Mouse (Mus musculus) forebrain, embryonic 12.5 days (tissue): ENCODE data around the gene Cdk9. TPM values are rescaled to one million over a fixed set of nuclear protein-coding genes. Genes with fewer than 3 reads are reported as not detected.

Experiments
- ATAC-seq: fragments of 200-750 bp; cut with Nextera tagmentation; 2 replicates; pipeline ENCODE4 v1.8.0; 2017; ENCODE audit warnings: moderate TSS enrichment; ENCODE audit not compliant: low FRiP score
- H3K27ac ChIP-seq: fragments of 300-500 bp; sonication (generic); 2 replicates; pipeline ENCODE4 v1.5.1; 2016; ENCODE audit warnings: mild to moderate bottlenecking
- H3K27me3 ChIP-seq: fragments of 300-500 bp; sonication (generic); 2 replicates; pipeline ENCODE4 v1.6.1; 2016; ENCODE audit warnings: mild to moderate bottlenecking
- H3K36me3 ChIP-seq: fragments of 300-500 bp; sonication (generic); replicated peaks from 2 replicates; pipeline ENCODE4 v1.6.1; 2016; ENCODE audit warnings: mild to moderate bottlenecking
- H3K4me1 ChIP-seq: fragments of 300-500 bp; sonication (generic); 2 replicates; pipeline ENCODE4 v1.6.1; 2016
- H3K4me2 ChIP-seq: fragments of 300-500 bp; sonication (generic); 2 replicates; pipeline ENCODE4 v1.6.1; 2016; ENCODE audit warnings: mild to moderate bottlenecking, moderate library complexity
- H3K4me3 ChIP-seq: fragments of 300-500 bp; sonication (generic); replicated peaks from 2 replicates; pipeline ENCODE4 v1.5.1; 2016; ENCODE audit warnings: mild to moderate bottlenecking
- H3K9ac ChIP-seq: fragments of 300-500 bp; sonication (generic); 2 replicates; pipeline ENCODE4 v1.6.1; 2016; ENCODE audit warnings: mild to moderate bottlenecking
- H3K9me3 ChIP-seq: fragments of 300-500 bp; sonication (generic); 2 replicates; pipeline ENCODE4 v1.6.1; 2016
- WGBS: fragments of 180-500 bp; shearing (Covaris S2); methylation state at CpG from one replicate; pipeline ENCODE4 v1.1.7; 2016; 5-methylcytosine and 5-hydroxymethylcytosine counted together
- polyA plus RNA-seq: library from polyadenylated mRNA; unstranded; fragments of >200 nt; fragmentation: Nextera tagmentation; extraction: Ambion mirVana; gene quantifications from 2 replicates; pipeline ENCODE4 v1.2.1, GENCODE M21; 2016

Cdk9 gene
- polyA plus RNA-seq, 1 experiment from 2014 or later = 110 TPM

DNA sequence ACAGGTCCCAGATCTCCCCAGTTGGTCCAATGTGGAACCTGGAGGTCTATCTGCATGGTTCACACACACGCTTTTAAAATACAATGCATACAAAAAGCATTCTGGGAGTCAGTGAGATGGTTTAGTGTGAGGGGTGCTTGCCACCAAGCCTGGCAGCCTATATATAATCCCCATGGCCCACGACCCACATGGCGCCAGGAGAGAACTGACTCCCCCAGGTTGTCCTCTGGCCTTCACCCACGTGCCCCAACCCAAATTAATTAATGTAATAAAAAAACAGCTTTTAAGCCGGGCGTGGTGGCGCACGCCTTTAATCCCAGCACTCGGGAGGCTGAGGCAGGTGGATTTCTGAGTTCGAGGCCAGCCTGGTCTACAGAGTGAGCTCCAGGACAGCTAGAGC, 29.2 kb downstream of the Cdk9 start:
- Histone ChIP-seq H3K27me3 (no peaks in the 10 kb centered on the region), H3K4me1 (peaks cover 5% of the 10 kb centered on the region; the same call in 1 of the 2 replicates), H3K9me3 (no peaks in the 10 kb centered on the region), H3K4me3 (no peak overlapping the region), H3K4me2 (no peak overlapping the region), H3K27ac (no peak overlapping the region), H3K9ac (no peak overlapping the region), H3K36me3 (peaks cover 56% of the 10 kb centered on the region)
- no peak for ATAC-seq
- WGBS = 91% methylated on average over 10 of the region's 10 CpGs

DNA sequence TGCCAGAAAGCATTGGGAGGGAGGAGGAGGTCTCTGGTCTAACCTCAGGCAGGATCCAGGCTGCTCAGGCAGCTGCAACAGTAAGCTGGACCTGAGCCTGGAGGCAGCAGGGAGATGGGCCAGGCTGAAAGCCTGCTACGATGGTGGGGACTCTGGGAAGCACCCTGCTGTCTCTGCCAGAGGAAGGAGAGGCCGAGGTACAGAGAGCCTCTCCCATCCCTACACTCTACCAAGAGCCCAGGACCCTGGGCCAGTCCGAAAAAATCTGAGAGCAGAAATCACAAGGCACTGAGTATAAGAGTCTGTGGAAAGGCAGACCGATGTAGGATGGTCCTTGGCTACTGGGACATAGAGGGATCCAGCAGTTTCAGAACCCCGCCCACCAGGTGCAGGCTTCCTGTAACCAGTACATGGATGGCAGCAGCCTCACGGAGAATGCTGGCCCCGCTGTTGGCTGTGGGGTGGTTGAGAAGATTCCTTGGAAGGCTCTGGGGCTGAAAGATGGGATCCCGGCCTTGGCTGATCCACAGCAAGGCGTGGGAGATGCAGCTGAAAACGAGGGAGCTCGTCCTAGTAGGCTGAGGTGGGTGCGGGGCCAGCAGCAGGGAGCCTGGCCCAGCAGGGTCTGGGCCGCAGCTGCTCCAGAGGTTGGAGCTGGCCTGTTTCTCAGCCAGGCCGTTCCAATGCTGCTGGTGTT, 30.0 kb downstream of the Cdk9 start:
- peaks cover 5% of the 10 kb centered on the region; the same call in 1 of the 2 replicates for H3K4me1 ChIP-seq
- no peak overlapping the region for H3K27ac ChIP-seq
- H3K9me3 ChIP-seq = no peaks in the 10 kb centered on the region
- no peak overlapping the region for H3K4me3 ChIP-seq
- no peak overlapping the region for H3K9ac ChIP-seq
- WGBS = 84% methylated on average over 14 of the region's 14 CpGs
- H3K36me3 ChIP-seq = peaks cover 55% of the 10 kb centered on the region
- no peak for ATAC-seq
- no peaks in the 10 kb centered on the region for H3K27me3 ChIP-seq
- no peak overlapping the region for H3K4me2 ChIP-seq

DNA sequence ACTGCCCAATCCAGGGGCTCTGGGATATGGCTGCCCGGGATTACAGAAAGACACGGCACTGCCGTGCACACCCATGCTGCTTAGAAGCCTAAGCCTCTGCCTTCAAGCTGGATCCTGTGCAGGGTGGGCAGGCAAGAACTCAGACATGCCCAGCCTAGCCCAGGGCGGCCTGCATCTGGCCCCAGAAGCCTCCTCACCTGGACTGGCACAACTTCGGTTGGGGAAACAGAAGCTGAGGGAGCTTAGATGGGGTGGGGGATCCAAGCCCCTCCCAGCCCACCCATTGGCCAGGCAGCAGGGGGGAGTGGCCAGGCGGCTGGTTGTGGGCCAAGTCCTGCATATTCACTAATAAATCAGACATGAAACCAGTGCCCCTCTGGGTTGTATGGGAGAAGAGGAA, 31.1 kb downstream of the Cdk9 start:
- ATAC-seq = no peak
- Histone ChIP-seq H3K9me3 (no peaks in the 10 kb centered on the region), H3K9ac (no peak overlapping the region), H3K36me3 (peaks cover 45% of the 10 kb centered on the region), H3K27me3 (no peaks in the 10 kb centered on the region), H3K4me2 (no peak overlapping the region), H3K27ac (no peak overlapping the region), H3K4me1 (peaks cover 5% of the 10 kb centered on the region; the same call in 1 of the 2 replicates), H3K4me3 (no peak overlapping the region)
- WGBS = 67% methylated on average over 6 of the region's 6 CpGs

DNA sequence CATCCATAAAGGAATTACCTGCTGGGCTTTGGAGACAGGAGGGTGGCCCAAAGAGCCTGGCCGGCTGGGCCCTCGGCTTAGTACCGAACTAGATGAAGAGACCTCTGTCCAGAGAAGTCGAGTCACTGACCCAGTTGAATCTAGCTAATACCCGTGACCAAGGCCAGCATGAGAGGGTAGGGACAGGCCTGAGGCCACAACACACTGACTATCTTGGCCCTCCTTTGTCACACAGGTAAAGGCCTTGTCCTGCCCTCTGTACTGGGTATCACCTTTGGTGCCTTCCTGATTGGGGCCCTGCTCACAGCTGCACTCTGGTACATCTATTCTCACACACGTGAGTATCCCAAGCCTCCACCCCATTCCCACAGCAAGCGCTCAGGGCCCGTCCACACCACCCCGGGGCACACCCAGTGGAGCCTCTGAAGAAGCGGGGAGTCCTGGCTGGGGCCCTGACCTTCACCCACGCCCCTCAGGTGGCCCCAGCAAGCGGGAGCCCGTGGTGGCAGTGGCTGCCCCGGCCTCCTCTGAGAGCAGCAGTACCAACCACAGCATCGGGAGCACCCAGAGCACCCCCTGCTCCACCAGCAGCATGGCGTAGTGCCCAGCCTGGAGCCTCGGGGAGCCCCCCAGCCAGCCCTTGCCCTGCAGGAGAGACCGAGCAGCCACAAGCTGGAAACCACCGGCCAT, 31.8 kb downstream of the Cdk9 start:
- peaks cover 39% of the 10 kb centered on the region for H3K36me3 ChIP-seq
- no peaks in the 10 kb centered on the region for H3K27me3 ChIP-seq
- no peak overlapping the region for H3K9ac ChIP-seq
- no peak overlapping the region for H3K4me2 ChIP-seq
- H3K4me3 ChIP-seq = no peak overlapping the region
- no peaks in the 10 kb centered on the region for H3K9me3 ChIP-seq
- peaks cover 5% of the 10 kb centered on the region; the same call in 1 of the 2 replicates for H3K4me1 ChIP-seq
- H3K27ac ChIP-seq = no peak overlapping the region
- 88% methylated on average over 19 of the region's 19 CpGs for WGBS
- ATAC-seq = no peak

DNA sequence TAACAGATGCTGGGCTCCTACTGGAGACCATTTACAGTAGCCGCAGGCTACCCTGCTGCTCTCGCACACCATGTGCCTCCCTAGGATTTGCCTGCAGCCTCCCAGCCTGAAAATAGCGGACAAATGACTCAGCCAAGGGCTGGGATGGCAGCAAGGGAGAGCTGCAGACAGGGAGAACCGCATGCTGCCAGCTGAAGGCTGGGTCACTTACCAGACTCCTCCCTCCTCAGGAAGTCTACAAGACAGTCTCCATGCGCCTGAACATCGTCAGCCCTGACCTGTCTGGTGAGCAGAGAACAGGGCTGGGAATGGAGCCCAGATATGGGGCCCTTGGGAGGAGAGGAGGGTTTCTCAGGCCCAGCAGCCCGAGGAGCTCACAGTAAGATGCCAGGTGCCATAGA, 32.8 kb downstream of the Cdk9 start:
- 64% methylated on average over 7 of the region's 7 CpGs for WGBS
- Histone ChIP-seq H3K36me3 (peaks cover 28% of the 10 kb centered on the region), H3K9me3 (no peaks in the 10 kb centered on the region), H3K27me3 (no peaks in the 10 kb centered on the region), H3K4me2 (no peak overlapping the region), H3K9ac (no peak overlapping the region), H3K4me3 (no peak overlapping the region), H3K4me1 (peaks cover 5% of the 10 kb centered on the region; the same call in 1 of the 2 replicates), H3K27ac (peak overlapping the region; percentile 50; the same call in 1 of the 2 replicates)
- no peak for ATAC-seq

DNA sequence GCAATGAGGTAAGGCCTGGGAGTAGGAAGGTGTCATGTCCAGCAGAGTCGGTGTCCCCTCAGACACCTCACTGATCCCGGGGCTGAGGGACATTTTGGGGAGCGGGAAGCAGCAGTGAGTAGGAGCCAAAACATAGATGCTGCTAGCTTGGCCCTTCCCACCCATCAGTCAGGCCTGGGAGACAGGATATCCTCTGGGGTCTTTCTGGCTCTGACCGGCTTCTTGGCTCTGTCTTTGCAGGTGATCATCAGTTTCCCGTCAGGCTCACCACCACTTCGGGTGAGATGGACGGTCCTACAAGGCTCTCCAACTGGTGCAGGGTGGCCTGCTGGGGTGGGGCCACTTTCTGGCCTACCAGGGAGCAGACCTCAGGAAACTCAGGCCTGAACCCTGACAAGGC, 35.2 kb downstream of the Cdk9 start:
- no peak for ATAC-seq
- H3K27me3 ChIP-seq = no peaks in the 10 kb centered on the region
- H3K4me2 ChIP-seq = no peak overlapping the region
- 95% methylated on average over 7 of the region's 7 CpGs for WGBS
- H3K9ac ChIP-seq = no peak overlapping the region
- H3K36me3 ChIP-seq = peaks cover 4% of the 10 kb centered on the region; the same call in 1 of the 2 replicates
- H3K4me3 ChIP-seq = no peak overlapping the region
- no peaks in the 10 kb centered on the region for H3K9me3 ChIP-seq
- H3K27ac ChIP-seq = no peak overlapping the region
- H3K4me1 ChIP-seq = peaks cover 5% of the 10 kb centered on the region; the same call in 1 of the 2 replicates

DNA sequence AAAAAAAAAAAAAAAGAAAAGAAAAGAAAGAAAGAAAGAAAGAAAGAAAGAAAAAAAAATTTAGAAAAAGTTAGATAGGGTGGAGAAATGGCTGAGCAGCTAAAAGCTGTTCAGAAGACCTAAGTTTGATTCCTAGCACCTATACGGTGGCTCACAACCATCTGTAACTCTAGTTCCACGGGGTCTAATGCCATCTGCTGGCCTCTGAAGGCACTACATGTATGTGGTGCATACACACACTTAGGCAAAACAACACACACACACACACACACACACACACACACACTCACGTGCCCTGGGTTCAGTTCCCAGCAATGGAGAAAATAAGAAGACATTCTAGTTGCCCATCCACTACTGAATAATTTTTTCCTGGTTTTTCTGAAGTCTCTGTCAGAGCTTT, 36.1 kb downstream of the Cdk9 start:
- no peak overlapping the region for H3K27ac ChIP-seq
- no peaks in the 10 kb centered on the region for H3K27me3 ChIP-seq
- H3K4me1 ChIP-seq = peaks cover 2% of the 10 kb centered on the region; the same call in 1 of the 2 replicates
- no peak for ATAC-seq
- H3K4me3 ChIP-seq = no peak overlapping the region
- WGBS = 83% methylated on average over 3 of the region's 3 CpGs
- no peak overlapping the region for H3K9ac ChIP-seq
- H3K36me3 ChIP-seq = no peaks in the 10 kb centered on the region
- H3K9me3 ChIP-seq = no peaks in the 10 kb centered on the region
- no peak overlapping the region for H3K4me2 ChIP-seq

DNA sequence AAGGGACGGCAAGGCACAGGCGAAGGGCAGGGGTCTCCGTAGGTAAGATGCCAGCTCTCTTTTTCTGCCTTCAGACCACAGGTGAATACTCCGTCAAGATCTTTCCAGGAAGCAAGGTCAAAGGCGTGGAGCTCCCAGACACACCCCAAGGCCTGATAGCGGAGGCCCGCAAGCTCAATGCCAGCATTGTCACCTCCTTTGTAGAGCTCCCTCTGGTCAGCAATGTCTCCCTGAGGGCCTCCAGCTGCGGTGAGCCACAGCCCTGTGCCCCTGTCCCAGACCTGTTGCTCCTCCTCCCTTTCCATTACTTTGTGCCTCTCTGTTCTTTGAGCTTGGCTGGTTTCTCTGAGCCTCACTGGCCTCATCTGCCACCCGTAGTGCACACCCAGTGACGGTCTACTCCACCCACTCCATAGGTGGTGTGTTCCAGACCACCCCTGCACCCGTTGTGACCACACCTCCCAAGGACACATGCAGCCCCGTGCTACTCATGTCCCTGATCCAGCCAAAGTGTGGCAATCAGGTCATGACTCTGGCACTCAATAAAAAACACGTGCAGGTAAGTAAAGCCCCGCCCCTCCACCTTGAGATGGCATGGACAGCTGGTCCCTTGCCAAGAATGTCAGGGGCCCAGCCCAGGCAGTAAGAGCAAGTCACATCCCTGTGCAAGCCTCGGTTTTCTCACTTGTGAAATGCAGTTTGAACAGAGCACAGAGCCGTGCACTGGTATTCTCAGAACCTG, 39.5 kb downstream of the Cdk9 start:
- Histone ChIP-seq H3K4me1 (no peaks in the 10 kb centered on the region), H3K27ac (no peak overlapping the region), H3K9ac (no peak overlapping the region), H3K4me2 (no peak overlapping the region), H3K9me3 (no peaks in the 10 kb centered on the region), H3K36me3 (no peaks in the 10 kb centered on the region), H3K27me3 (no peaks in the 10 kb centered on the region), H3K4me3 (no peak overlapping the region)
- 88% methylated on average over 16 of the region's 16 CpGs for WGBS
- ATAC-seq = no peak

DNA sequence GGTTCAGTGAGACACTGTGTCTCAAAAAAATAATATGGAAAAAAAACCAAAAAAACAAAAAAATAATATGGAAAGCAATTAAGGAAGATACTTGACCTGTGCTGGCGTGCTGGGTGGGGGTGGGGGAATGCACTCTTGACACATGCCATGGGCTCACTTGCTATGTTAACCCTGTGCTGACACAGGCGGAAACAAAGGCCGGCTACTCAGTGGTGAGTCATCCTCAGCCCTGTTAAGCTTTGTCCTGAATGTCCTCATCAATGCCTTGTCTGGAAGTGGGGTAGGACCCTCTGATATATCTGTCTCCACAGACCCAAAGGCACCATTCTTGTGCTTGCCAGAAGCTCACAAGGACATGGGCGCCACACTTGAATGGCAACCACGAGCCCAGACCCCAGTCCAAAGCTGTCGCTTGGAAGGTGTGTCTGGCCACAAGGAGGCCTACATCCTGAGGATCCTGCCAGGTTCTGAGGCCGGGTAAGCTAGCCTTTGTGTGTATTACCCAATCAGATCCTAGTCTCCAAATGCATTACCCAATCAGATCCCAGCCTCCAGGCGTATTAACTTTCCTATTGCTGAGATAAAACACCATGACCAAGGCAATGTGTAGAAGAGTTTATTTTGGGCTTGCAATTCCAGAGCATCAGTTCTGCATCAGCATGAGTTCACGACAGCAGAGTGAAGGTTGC, 40.8 kb downstream of the Cdk9 start:
- Histone ChIP-seq H3K4me1 (peaks cover 7% of the 10 kb centered on the region; the same call in 1 of the 2 replicates), H3K9me3 (no peaks in the 10 kb centered on the region), H3K9ac (no peak overlapping the region), H3K4me2 (no peak overlapping the region), H3K27me3 (no peaks in the 10 kb centered on the region), H3K36me3 (no peaks in the 10 kb centered on the region), H3K27ac (no peak overlapping the region), H3K4me3 (no peak overlapping the region)
- 70% methylated on average over 9 of the region's 9 CpGs for WGBS
- ATAC-seq = no peak

DNA sequence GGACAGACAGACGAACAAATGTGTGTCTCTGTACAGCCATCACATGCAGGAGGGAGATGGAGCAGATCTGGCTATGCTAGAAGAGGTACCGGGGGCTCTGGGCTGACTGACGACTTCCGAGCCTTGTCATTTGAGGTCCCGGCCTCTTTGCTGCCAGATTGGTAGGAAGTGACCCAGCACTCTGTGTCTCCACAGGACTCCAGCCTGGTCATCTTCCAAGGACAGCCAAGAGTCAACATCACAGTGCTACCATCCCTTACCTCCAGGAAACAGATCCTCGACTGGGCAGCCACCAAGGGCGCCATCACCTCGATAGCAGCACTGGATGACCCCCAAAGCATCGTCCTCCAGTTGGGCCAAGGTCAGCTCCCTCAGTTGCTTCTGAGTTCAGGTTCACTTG, 41.7 kb downstream of the Cdk9 start:
- Histone ChIP-seq H3K27me3 (no peaks in the 10 kb centered on the region), H3K4me1 (peaks cover 7% of the 10 kb centered on the region; the same call in 1 of the 2 replicates), H3K9me3 (no peaks in the 10 kb centered on the region), H3K27ac (no peak overlapping the region), H3K9ac (no peak overlapping the region), H3K36me3 (no peaks in the 10 kb centered on the region), H3K4me2 (no peak overlapping the region), H3K4me3 (no peak overlapping the region)
- ATAC-seq = no peak
- WGBS = 91% methylated on average over 9 of the region's 9 CpGs

DNA sequence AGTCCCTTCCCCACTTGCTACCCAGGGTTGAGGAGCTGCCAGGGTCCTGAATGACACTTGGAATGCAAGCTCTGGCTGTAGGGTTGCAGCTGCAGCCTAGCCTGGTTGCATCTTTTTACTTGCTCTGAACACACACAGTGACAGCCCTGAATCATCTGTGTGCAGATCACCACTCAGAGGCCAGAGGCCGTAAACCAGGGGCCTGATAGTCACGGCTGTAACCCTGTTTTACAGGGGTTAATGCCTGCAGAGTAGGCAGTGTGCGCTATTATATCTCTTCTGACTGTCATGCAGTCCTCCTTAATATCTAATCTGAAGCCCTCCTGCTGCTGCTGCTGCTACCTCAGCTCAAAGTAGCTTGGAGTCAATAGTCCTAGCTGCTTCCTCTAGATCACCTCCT, 43.0 kb downstream of the Cdk9 start:
- H3K36me3 ChIP-seq = no peaks in the 10 kb centered on the region
- no peak overlapping the region for H3K4me2 ChIP-seq
- H3K9me3 ChIP-seq = no peaks in the 10 kb centered on the region
- peaks cover 7% of the 10 kb centered on the region; the same call in 1 of the 2 replicates for H3K4me1 ChIP-seq
- no peak overlapping the region for H3K4me3 ChIP-seq
- H3K27me3 ChIP-seq = no peaks in the 10 kb centered on the region
- WGBS = 79% methylated on average over 3 of the region's 3 CpGs
- no peak overlapping the region for H3K9ac ChIP-seq
- ATAC-seq = no peak
- H3K27ac ChIP-seq = no peak overlapping the region

DNA sequence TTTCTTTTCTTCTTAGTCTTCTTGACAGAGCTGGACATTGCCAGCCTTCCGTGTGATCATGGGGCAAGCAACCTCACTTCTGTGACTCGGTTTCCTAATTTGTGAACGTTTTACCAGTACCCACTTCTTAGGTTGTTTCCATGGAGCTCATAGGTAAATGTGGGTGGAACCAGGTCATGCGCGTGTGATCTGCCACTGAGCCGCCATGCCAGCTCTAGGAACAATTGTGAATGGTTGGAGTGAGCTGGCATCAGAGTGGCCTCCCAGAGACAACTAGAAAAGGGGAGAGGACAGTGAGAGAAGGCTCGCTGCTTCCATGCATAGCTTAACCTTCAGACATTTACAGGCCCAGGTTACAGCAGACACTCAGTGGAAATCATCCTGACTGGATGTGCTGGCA, 44.7 kb downstream of the Cdk9 start:
- no peaks in the 10 kb centered on the region for H3K9me3 ChIP-seq
- ATAC-seq = no peak
- no peak overlapping the region for H3K4me3 ChIP-seq
- 0 out of 2 replicates have a peak overlapping the region, but pooled peaks have one; percentile 11 for H3K27ac ChIP-seq
- H3K9ac ChIP-seq = no peak overlapping the region
- no peaks in the 10 kb centered on the region for H3K36me3 ChIP-seq
- 72% methylated on average over 7 of the region's 7 CpGs for WGBS
- H3K4me1 ChIP-seq = peaks cover 7% of the 10 kb centered on the region; the same call in 1 of the 2 replicates
- no peaks in the 10 kb centered on the region for H3K27me3 ChIP-seq
- H3K4me2 ChIP-seq = no peak overlapping the region
